Mouse (Mus musculus): ENCODE results near the gene Nmbr. TPM values are rescaled to one million over a fixed set of nuclear protein-coding genes. Genes with fewer than 3 reads are reported as not detected.

The Nmbr gene
- polyA plus RNA-seq, 1 experiment from 2014 or later: 1.1 TPM

GRCm38 (mm10) chr10:14759665-14760558, 54.5 kb downstream of the Nmbr start:
- H3K9me3 ChIP-seq (replicated peaks): no peaks in the 10 kb centered on the region
- H3K4me2 ChIP-seq: peak overlapping the region; percentile 73
- peak overlapping the region; percentile 40 for H3K4me3 ChIP-seq (replicated peaks)
- 0 out of 2 replicates have a peak overlapping the region, but pooled peaks have one; percentile 3 for H3K9ac ChIP-seq
- no peak for ATAC-seq (replicated peaks; ENCODE audit: low FRiP score)
- no peak overlapping the region for H3K27ac ChIP-seq
- H3K4me1 ChIP-seq: peaks cover 8% of the 10 kb centered on the region; the same call in 1 of the 2 replicates
- no peaks in the 10 kb centered on the region for H3K36me3 ChIP-seq
- peaks cover 25% of the 10 kb centered on the region for H3K27me3 ChIP-seq
- WGBS: 2% methylated on average over 35 of the region's 35 CpGs

- Histone ChIP-seq H3K4me2 (peak overlapping the region; percentile 73), H3K9me3 (replicated peaks) (no peaks in the 10 kb centered on the region), H3K27me3 (peaks cover 25% of the 10 kb centered on the region), H3K9ac (no peak overlapping the region), H3K4me1 (peaks cover 8% of the 10 kb centered on the region; the same call in 1 of the 2 replicates), H3K27ac (no peak overlapping the region), H3K4me3 (replicated peaks) (peak overlapping the region; percentile 40), H3K36me3 (no peaks in the 10 kb centered on the region)
- 21% methylated on average over 8 of the region's 8 CpGs for WGBS
- no peak for ATAC-seq (replicated peaks; ENCODE audit: low FRiP score)
Measured at GRCm38 (mm10) chr10:14760618-14761017, 55.2 kb downstream of the Nmbr start.

- no peak for ATAC-seq (replicated peaks; ENCODE audit: low FRiP score)
- H3K9ac ChIP-seq: no peak overlapping the region
- H3K27ac ChIP-seq: no peak overlapping the region
- H3K4me3 ChIP-seq (replicated peaks): no peak overlapping the region
- no peaks in the 10 kb centered on the region for H3K36me3 ChIP-seq
- H3K9me3 ChIP-seq (replicated peaks): no peaks in the 10 kb centered on the region
- 90% methylated on average over 10 of the region's 10 CpGs for WGBS
- no peaks in the 10 kb centered on the region for H3K27me3 ChIP-seq
- H3K4me2 ChIP-seq: no peak overlapping the region
- no peaks in the 10 kb centered on the region for H3K4me1 ChIP-seq
Measured at GRCm38 (mm10) chr10:14770227-14770910, 65.0 kb downstream of the Nmbr start.

GRCm38 (mm10) chr10:14774499-14774898, 69.1 kb downstream of the Nmbr start:
- no peaks in the 10 kb centered on the region for H3K27me3 ChIP-seq
- H3K4me2 ChIP-seq: no peak overlapping the region
- no peaks in the 10 kb centered on the region for H3K4me1 ChIP-seq
- WGBS: 84% methylated on average over 2 of the region's 2 CpGs
- ATAC-seq (replicated peaks; ENCODE audit: low FRiP score): no peak
- no peaks in the 10 kb centered on the region for H3K36me3 ChIP-seq
- H3K9me3 ChIP-seq (replicated peaks): no peaks in the 10 kb centered on the region
- no peak overlapping the region for H3K27ac ChIP-seq
- no peak overlapping the region for H3K9ac ChIP-seq
- no peak overlapping the region for H3K4me3 ChIP-seq (replicated peaks)

- H3K4me1 ChIP-seq: no peaks in the 10 kb centered on the region
- no peaks in the 10 kb centered on the region for H3K27me3 ChIP-seq
- no peak for ATAC-seq (replicated peaks; ENCODE audit: low FRiP score)
- 60% methylated on average over 2 of the region's 2 CpGs for WGBS
- H3K9ac ChIP-seq: no peak overlapping the region
- H3K4me2 ChIP-seq: no peak overlapping the region
- no peaks in the 10 kb centered on the region for H3K36me3 ChIP-seq
- no peaks in the 10 kb centered on the region for H3K9me3 ChIP-seq (replicated peaks)
- no peak overlapping the region for H3K4me3 ChIP-seq (replicated peaks)
- no peak overlapping the region for H3K27ac ChIP-seq
Measured at GRCm38 (mm10) chr10:14789969-14790368, 84.6 kb downstream of the Nmbr start.

GRCm38 (mm10) chr10:14816970-14817369, 111.6 kb downstream of the Nmbr start:
- no peak overlapping the region for H3K27ac ChIP-seq
- no peaks in the 10 kb centered on the region for H3K27me3 ChIP-seq
- H3K9me3 ChIP-seq (replicated peaks): no peaks in the 10 kb centered on the region
- H3K4me1 ChIP-seq: no peaks in the 10 kb centered on the region
- 51% methylated on average over 4 of the region's 4 CpGs for WGBS
- H3K4me2 ChIP-seq: no peak overlapping the region
- no peaks in the 10 kb centered on the region for H3K36me3 ChIP-seq
- no peak overlapping the region for H3K9ac ChIP-seq
- H3K4me3 ChIP-seq (replicated peaks): no peak overlapping the region
- ATAC-seq (replicated peaks; ENCODE audit: low FRiP score): no peak

Other genes starting within 250 kb of the Nmbr start
- 7.5 and 7.8 TPM in 2 replicates for gene Adgrg6, start 159.9 kb upstream of the Nmbr start, polyA plus RNA-seq (2015; fragmentation: Nextera tagmentation; extraction: Ambion mirVana)
- 97.9 and 98.7 TPM in 2 replicates for gene Vta1, start within 50 bp of the Nmbr start, polyA plus RNA-seq (2015; fragmentation: Nextera tagmentation; extraction: Ambion mirVana)
- gene Gje1, start 12.6 kb downstream of the Nmbr start, polyA plus RNA-seq (2015; fragmentation: Nextera tagmentation; extraction: Ambion mirVana): not detected in 2 replicates

Data from kidney, embryonic 15.5 days (tissue).